Mouse (Mus musculus) layer of hippocampus, adult 9-11 months (tissue): Measurements from ENCODE around the gene Mob3c.

Source experiments
- DNase-seq: peaks from one replicate; pipeline ENCODE4 v3.0.0; 2022

Gene Mob3c

GRCm38 (mm10) chr4:115882195-115882594 lies 54.3 kb downstream of the Mob3c start:
- no peak for DNase-seq

GRCm38 (mm10) chr4:115884022-115884421 lies 56.1 kb downstream of the Mob3c start, which contains the start of gene Kncn:
Gene Kncn, plus strand, starts transcription at chr4:115884400.
- DNase-seq = no peak
